Mouse (Mus musculus): ENCODE measurements at regions not wholly inside any gene's neighbourhood (a gene's known extent, or its start where the extent isn't known, plus 50 kb on each side); places are given as distances from the start of the nearest gene placed in this dataset.

DNA sequence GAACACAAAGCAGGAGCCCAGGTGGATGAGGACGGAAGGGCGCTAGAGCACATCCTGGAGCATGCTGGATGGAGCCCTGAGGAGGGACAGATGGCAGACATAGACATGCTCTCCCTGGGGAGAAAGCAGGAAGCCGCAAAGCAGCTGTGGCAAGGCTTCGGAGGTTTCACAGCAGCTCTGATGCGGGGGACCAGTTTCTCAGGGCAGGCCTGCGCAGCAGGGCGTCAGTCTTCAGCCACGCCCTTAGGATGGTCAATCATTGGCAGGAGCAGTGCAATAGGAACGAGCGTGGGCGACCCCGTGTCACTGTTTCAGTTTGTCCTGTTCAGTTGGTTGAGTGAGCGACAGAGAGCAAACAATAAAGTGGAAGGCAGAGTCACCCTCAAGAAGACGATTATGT, 343.8 kb upstream of the Gm10131 start:
- DNase-seq (ENCODE audit: low spot score in 2 of 2) = peak; percentile 59 to 61

- no peak for DNase-seq (ENCODE audit: low spot score in 2 of 2)
Measured at GRCm38 (mm10) chr8:34452811-34453210, 341.3 kb upstream of the Gm10131 start.

DNA sequence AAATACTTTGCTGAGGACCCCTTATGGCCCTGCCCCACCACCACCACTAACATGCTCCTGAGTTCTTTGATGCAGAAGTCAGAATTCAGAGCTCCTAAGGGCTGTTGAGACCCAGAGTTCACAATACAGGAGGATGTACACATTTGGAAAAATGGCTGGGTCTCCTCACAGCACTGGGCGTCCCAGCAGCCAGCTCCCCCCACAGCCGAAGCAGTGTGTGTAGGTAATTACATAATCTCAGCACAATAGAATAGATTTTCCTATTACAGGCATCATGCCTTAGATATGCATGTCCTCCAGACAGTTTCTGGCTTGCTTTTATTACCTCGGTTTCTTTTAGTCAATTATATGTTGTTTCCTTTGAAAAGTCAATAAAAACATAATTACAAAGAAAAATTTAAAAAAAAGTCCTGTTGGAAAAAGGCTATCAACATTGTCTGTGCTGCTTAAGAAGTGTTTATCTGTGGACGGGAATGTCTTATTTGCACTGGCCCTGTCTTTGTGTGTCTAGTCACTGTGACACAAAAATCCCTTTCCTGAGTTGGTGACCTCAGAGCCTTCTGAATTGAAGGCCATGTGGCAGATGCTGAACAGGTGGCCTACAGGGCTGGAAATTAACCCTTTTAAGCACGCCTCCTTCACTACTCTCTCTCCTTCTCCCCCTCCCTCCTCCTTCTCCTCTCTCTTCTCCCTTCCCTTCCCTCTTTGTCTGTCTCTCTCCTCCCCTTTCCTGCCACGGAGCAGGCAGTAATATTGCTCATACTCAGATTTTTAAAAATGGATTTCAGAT, 339.9 kb upstream of the Gm10131 start:
- DNase-seq (ENCODE audit: low spot score in 2 of 2) = no peak

DNA sequence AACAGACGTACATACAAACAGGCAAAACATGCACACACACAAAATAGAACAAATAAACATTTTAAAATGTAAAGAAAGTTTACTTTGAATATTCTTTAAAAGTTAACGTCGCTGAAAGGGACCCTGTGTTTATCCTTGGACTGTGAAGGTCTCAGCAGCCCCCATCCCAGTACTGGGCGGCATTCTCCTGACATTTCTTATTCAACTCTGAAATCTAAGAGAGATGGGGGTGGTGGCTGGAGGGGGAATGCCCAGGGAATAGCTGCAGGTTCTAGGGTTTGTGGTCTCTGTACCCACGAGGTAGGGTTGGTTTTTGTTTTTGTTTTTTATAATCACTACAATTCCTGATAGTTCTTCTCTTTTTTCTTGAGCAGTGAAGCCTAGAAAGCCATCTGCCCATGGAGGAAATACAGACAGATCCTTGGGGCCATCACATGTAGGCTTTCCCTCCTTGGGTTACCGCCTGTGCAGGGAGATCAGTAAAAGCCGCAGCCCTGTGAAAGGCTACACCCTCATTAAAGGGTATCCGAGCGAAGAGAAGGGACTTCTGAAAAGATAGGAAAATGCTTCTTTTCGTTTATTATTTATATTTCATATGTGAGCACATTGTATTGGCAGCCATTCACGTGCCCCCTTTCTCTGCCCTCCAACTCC, 338.0 kb upstream of the Gm10131 start:
- no peak for DNase-seq (ENCODE audit: low spot score in 2 of 2)

GRCm38 (mm10) chr8:34447880-34448830, 336.6 kb upstream of the Gm10131 start:
- DNase-seq (ENCODE audit: low spot score in 2 of 2) = no peak

DNA sequence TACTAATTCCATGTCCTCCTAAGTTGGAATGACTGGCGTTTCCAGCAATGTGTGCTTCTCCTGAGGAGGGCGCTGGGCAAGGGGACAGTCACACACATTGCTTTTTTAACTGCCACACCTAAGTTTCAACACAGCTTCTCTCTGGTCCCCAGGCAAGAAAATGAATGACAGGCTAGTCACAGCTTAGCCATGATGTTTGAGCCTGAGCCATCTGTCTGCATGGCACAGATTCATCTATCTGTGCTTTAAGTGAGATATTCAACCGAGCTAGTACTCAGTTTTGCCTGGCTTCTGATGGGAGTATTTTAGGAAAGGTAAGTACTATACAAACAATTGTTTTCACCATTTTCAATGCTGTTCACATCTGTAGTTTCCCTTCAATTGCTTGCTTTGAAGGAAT, 331.2 kb upstream of the Gm10131 start:
- no peak for DNase-seq (ENCODE audit: low spot score in 2 of 2)

DNA sequence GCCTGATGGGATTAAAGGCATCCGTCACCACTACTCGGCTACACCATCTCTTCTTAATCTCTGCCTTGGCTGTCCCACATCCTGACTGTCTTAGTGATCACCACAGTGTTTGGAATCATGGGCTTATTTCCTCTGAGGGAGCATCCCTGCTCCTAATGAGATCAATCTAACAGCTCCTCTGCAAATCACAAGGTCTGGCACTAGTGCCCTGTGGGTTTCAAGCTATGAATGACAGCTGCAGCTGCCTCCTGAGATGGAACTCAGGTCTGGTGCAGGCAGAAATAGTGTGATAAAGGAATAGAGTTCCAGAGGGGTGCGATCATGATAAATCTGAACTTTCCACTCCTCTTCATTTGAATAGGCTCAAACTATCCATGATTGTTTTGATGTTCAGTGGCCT, 330.2 kb upstream of the Gm10131 start:
- no peak for DNase-seq (ENCODE audit: low spot score in 2 of 2)

- no peak for DNase-seq (ENCODE audit: low spot score in 2 of 2)
Measured at GRCm38 (mm10) chr8:34440771-34441170, 329.2 kb upstream of the Gm10131 start.

DNA sequence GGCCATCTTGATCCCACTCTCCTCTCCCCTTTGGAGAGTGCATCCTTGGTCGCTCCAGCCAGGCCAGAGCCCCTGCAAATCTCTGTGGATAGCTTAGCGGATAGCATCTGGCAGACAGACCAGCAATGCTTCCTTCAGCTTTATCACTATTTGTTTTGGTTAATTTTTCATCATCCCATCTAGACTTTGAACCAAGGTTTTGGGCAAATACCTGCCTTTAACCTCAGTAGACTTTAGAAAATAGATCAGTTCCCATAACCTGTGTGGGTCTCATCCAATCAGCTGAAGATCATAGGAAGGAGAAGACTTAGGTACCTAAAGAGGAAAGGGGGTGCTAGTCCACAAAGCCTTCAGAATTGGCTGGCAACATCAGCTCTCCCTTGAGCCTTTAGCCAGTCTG, 327.2 kb upstream of the Gm10131 start:
- no peak for DNase-seq (ENCODE audit: low spot score in 2 of 2)

- no peak for DNase-seq (ENCODE audit: low spot score in 2 of 2)
Measured at GRCm38 (mm10) chr8:34431985-34432384, 320.4 kb upstream of the Gm10131 start.

- DNase-seq (ENCODE audit: low spot score in 2 of 2) = no peak
Measured at GRCm38 (mm10) chr8:34429231-34429630, 317.7 kb upstream of the Gm10131 start.

DNA sequence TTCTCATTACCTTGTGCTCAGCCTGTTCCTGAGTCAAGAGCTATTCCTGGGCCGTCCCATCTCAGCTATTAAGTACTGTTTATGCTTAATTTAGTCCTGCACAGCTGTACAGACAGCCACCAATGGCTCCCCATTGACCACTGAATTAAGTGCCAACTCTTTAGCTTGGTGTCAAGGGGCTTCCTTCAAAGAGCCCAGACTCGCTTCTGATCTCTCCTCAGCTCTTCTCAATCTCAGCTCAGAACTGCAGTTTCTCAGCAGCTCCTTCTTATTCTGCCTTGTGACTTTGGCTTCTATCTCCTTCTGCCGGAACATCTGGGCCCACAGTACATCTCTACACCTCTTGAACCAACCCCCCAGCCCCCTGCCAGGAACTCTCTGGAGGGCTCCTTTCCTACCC, 290.0 kb upstream of the Gm10131 start:
- no peak for DNase-seq (ENCODE audit: low spot score in 2 of 2)

- no peak for DNase-seq (ENCODE audit: low spot score in 2 of 2)
Measured at GRCm38 (mm10) chr8:34398914-34399813, 287.6 kb upstream of the Gm10131 start.

DNA sequence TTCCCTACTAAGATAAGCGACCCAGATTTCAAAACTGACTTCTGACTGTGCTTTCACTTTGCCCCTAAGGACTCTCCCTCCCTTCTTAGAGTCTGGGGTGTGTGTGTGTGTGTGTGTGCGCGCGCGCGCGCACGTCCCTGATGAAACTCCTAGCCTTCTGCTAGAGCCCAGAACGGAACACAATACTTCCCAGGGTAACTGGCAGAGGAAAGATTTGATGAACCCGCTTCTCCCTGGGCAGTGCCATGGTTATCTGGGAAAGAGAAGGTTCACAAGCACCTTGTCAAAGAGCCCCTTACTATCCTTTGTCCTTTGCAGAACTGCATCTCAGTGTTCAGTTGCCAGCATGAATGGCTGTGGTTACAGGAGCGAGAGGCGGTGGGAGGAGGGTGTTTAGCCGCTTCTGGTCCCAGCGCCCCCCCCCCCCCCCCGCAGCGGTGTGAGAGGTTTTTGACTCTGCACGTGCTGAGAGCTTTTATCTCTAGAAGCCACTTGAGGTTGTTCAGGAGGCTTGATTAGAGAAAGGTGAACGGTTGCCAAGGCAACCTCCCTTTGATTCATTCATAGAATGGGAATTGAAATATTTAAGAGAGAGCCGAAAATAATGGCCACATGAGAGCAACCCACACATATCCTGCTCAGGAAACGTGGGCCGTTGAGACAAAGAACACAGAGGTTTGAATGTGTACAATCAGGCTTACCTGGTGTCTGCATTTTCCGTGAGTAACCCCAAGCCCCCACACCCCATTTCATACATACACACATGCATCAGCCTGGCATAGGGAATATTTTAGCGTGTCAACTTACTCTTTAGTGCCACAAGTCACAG, 286.3 kb upstream of the Gm10131 start:
- DNase-seq (ENCODE audit: low spot score in 2 of 2) = peak in 1 of 2 experiments; percentile 11

- DNase-seq (ENCODE audit: low spot score in 2 of 2) = no peak
Measured at GRCm38 (mm10) chr8:34397225-34397582, 285.7 kb upstream of the Gm10131 start.

DNA sequence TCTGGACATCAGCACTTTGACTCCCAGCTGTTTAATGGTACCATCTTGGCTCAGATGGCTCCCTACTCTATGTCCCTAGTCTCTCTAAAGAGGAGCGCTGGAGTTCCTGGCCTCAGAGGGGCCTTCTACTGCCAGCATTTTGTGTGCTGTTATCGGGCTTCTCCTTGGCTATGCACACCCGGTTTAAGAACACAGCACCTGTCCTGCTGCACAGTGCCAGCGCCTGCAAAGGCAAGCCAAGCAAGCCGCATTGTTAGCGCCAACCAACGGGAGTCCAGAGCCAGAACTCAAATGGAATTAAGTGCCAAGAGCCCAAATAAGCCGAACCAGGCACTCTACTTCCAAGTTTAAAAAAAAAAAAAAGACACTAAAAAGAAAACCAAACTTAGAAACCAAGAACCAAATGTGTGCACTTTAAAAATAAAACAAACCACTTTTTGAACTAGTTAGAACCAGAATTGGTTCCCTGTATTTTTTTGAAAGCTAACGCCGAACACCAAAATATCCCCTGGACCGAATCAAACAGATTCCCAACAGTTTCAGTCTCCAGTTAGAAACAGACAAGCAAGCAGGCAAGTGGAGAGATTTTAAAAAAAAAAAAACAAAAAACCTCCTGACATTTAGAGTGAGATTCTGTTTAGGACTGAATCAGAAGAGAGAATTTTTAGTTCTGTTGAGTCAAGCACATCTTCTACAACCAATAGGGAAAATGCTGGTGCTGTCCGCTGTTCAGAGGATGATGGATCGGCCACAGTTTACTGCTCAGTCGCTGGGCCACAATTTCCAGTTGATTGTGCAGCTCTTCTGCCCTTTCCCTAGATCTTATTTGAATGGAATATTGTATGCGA, 281.7 kb upstream of the Gm10131 start:
- no peak for DNase-seq (ENCODE audit: low spot score in 2 of 2)

DNA sequence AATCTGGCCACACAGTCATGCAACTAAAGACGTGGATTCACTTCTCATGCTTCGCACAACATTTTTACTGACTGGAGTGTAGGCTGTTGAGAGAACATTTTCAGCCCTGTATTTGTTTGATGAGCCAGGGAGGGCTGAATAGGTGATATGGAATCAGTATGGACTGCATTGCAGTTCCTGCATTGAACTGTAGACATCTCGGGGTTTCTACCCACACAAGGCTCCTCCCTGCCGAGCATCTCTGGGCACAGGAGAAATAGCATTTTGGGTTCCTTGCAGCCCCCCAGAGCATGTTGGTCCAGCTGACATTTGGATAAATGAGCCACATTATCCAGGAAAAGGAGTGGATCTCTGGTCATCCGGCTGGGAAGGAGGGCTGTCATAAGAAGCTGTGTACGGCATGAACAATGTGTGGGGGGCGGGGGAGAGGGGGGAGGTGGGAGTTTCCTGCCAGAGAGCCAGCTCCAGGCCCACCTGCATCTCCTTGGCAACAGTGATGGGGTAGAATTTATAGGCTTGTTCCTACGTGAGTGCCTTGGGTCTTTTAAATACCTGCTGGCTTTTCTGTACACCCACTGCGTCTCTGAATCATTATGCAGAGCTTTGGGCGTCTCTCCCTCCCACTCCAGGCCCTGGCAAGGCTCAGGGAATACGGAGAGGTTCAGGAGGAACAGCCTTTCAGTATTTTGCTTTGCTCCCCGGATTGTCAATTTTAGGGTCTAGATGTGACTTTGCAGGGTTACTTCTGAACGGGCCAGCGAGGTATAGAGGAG, 280.9 kb upstream of the Gm10131 start:
- no peak for DNase-seq (ENCODE audit: low spot score in 2 of 2)

GRCm38 (mm10) chr8:34385806-34386439, 274.4 kb upstream of the Gm10131 start:
- DNase-seq (ENCODE audit: low spot score in 2 of 2) = no peak

All from spleen, postnatal 36 days (tissue).